Mouse (Mus musculus) hindbrain, embryonic 14.5 days (tissue): ENCODE measurements around the gene Hmgn3. TPM values are rescaled to one million over a fixed set of nuclear protein-coding genes. Genes with fewer than 3 reads are reported as not detected.

Source experiments
- ATAC-seq: fragments of 200-750 bp; cut with Nextera tagmentation; 2 replicates; pipeline ENCODE4 v1.8.0; 2017; ENCODE audit warnings: moderate number of reproducible peaks, mild to moderate bottlenecking, moderate TSS enrichment, moderate library complexity; ENCODE audit not compliant: low FRiP score
- DNase-seq: peaks from one replicate; pipeline ENCODE4 v3.0.0-alpha.2; 2015; ENCODE audit warnings: low spot score
- H3K27ac ChIP-seq: fragments of 300-500 bp; sonication (generic); 2 replicates; pipeline ENCODE4 v1.5.1; 2014; ENCODE audit warnings: mild to moderate bottlenecking, moderate library complexity
- H3K27me3 ChIP-seq: fragments of 300-500 bp; sonication (generic); 2 replicates; pipeline ENCODE4 v1.6.1; 2014; ENCODE audit warnings: mild to moderate bottlenecking, low read length, mixed read lengths; ENCODE audit not compliant: control insufficient read depth, insufficient read depth
- H3K36me3 ChIP-seq: fragments of 300-500 bp; sonication (generic); replicated peaks from 2 replicates; pipeline ENCODE4 v1.6.1; 2014; ENCODE audit not compliant: control insufficient read depth, insufficient read depth
- H3K4me1 ChIP-seq: fragments of 300-500 bp; sonication (generic); replicated peaks from 2 replicates; pipeline ENCODE4 v1.6.1; 2014; ENCODE audit warnings: antibody characterized with exemption, low read length, mixed read lengths; ENCODE audit not compliant: control insufficient read depth, insufficient read depth
- H3K4me2 ChIP-seq: fragments of 300-500 bp; sonication (generic); replicated peaks from 2 replicates; pipeline ENCODE4 v1.6.1; 2014; ENCODE audit warnings: mild to moderate bottlenecking, moderate library complexity
- H3K4me3 ChIP-seq: fragments of 300-500 bp; sonication (generic); replicated peaks from 2 replicates; pipeline ENCODE4 v1.5.1; 2014; ENCODE audit warnings: mild to moderate bottlenecking, low read length
- H3K9ac ChIP-seq: fragments of 300-500 bp; sonication (generic); 2 replicates; pipeline ENCODE4 v1.6.1; 2014
- H3K9me3 ChIP-seq: fragments of 300-500 bp; sonication (generic); 2 replicates; pipeline ENCODE4 v1.6.1; 2016; ENCODE audit warnings: low read length; ENCODE audit not compliant: control insufficient read depth
- WGBS: fragments of 180-500 bp; shearing (Covaris S2); extraction: QIAGEN DNeasy Blood & Tissue Kit; methylation state at CpG from one replicate; pipeline ENCODE4 v1.1.7; 2014; 5-methylcytosine and 5-hydroxymethylcytosine counted together
- polyA plus RNA-seq: library from polyadenylated mRNA; unstranded; fragments of >200 nt; fragmentation: Nextera tagmentation; extraction: Ambion mirVana; gene quantifications from 2 replicates; pipeline ENCODE4 v1.2.1, GENCODE M21; 2014

Hmgn3 gene
- polyA plus RNA-seq, 1 experiment from 2014 or later: 139 TPM

DNA sequence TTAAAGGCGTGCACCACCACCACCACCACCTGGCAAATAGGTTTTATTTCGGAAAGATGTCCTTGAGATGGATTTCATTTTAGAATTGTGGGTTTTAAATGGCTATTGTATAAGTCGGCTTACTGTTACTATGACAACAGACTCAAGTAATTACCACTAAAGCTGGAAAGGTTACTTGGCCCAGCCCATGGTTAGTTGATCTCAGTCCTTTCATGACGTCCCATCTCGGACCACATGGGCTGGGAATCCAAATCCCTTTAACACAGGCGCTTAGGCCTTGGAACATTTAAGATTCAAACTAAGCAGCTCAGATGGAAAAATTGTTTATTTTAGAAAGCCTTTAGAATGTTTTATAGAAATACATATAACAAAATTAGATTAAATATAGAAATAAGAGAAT is 64.2 kb downstream of the Hmgn3 start:
- H3K36me3 ChIP-seq: no peaks in the 10 kb centered on the region
- H3K4me1 ChIP-seq: no peaks in the 10 kb centered on the region
- no peaks in the 10 kb centered on the region for H3K9me3 ChIP-seq
- H3K27ac ChIP-seq: no peak overlapping the region
- H3K4me2 ChIP-seq: no peak overlapping the region
- H3K9ac ChIP-seq: no peak overlapping the region
- ATAC-seq (no peak), DNase-seq (no peak)
- WGBS: 83% methylated on average over 6 of the region's 6 CpGs
- H3K4me3 ChIP-seq: no peak overlapping the region
- no peaks in the 10 kb centered on the region for H3K27me3 ChIP-seq

GRCm38 (mm10) chr9:83079724-83080123 is 66.8 kb downstream of the Hmgn3 start:
- 94% methylated on average over 3 of the region's 3 CpGs for WGBS
- ATAC-seq (no peak), DNase-seq (no peak)
- Histone ChIP-seq H3K4me3 (no peak overlapping the region), H3K9me3 (no peaks in the 10 kb centered on the region), H3K9ac (no peak overlapping the region), H3K4me1 (no peaks in the 10 kb centered on the region), H3K36me3 (no peaks in the 10 kb centered on the region), H3K27ac (no peak overlapping the region), H3K4me2 (no peak overlapping the region), H3K27me3 (no peaks in the 10 kb centered on the region)

DNA sequence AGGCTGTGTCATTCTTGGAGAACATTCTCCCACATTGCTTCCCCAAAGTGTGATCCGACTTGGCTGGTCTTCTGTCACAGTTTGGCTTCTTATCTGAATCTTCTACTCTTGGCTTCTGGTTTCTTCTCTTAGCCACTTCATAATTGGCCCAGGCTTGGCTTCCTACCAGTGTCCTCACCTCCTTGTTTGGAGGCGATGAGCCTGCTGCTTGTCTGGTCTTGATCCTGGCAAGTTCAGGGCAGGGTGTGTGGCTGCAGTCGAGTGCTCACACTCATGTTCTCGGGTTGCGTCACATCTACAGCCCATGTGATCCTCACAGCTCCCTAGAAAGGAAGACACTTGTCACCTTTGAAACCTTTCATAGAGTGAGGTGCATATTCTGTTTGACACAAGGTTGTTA is 78.2 kb downstream of the Hmgn3 start:
- H3K27ac ChIP-seq: no peak overlapping the region
- no peaks in the 10 kb centered on the region for H3K27me3 ChIP-seq
- no peaks in the 10 kb centered on the region for H3K4me1 ChIP-seq
- H3K4me2 ChIP-seq: no peak overlapping the region
- H3K9ac ChIP-seq: no peak overlapping the region
- ATAC-seq (no peak), DNase-seq (no peak)
- no peaks in the 10 kb centered on the region for H3K36me3 ChIP-seq
- 91% methylated on average over 5 of the region's 5 CpGs for WGBS
- no peaks in the 10 kb centered on the region for H3K9me3 ChIP-seq
- no peak overlapping the region for H3K4me3 ChIP-seq

- Histone ChIP-seq H3K27me3 (no peaks in the 10 kb centered on the region), H3K4me1 (no peaks in the 10 kb centered on the region), H3K4me3 (no peak overlapping the region), H3K9me3 (no peaks in the 10 kb centered on the region), H3K27ac (no peak overlapping the region), H3K9ac (no peak overlapping the region), H3K4me2 (no peak overlapping the region), H3K36me3 (no peaks in the 10 kb centered on the region)
- WGBS: 84% methylated on average over 11 of the region's 11 CpGs
- ATAC-seq: no peak
- no peak for DNase-seq
Observed at GRCm38 (mm10) chr9:83061289-83061688, 85.2 kb downstream of the Hmgn3 start.

Other genes starting within 250 kb of the Hmgn3 start
- 81.1 and 81.3 TPM in 2 replicates for gene Phip, start 171.2 kb downstream of the Hmgn3 start, polyA plus RNA-seq